Mouse (Mus musculus) myocyte (in vitro differentiated cells): ENCODE data around the gene Zfp266.

Experiments
- CEBPB ChIP-seq: IDR thresholded peaks from 2 replicates; pipeline ENCODE4 v1.6.1; 2011; ENCODE audit warnings: mild to moderate bottlenecking, moderate library complexity; ENCODE audit not compliant: poor library complexity, insufficient read depth, severe bottlenecking
- E2F4 ChIP-seq: IDR thresholded peaks from one replicate; pipeline ENCODE4 v1.6.1; 2011; ENCODE audit warnings: mild to moderate bottlenecking, control low read depth, moderate library complexity; ENCODE audit not compliant: insufficient read depth
- MAX ChIP-seq: IDR thresholded peaks from one replicate; pipeline ENCODE4 v1.6.1; 2011; ENCODE audit warnings: low read depth, mild to moderate bottlenecking, control low read depth
- POLR2A ChIP-seq: IDR thresholded peaks from one replicate; pipeline ENCODE4 v1.6.1; 2011; ENCODE audit warnings: low read depth, mild to moderate bottlenecking, control low read depth, moderate library complexity; ENCODE audit not compliant: insufficient read length
- TCF12 ChIP-seq: IDR thresholded peaks from one replicate; pipeline ENCODE4 v1.6.1; 2011; ENCODE audit warnings: mild to moderate bottlenecking, control low read depth; ENCODE audit not compliant: poor library complexity, insufficient read depth, severe bottlenecking

- TF ChIP-seq MAX, result no peak
- peak; percentile 37 for TF ChIP-seq POLR2A
- TF ChIP-seq TCF12, result peak; percentile 48
- TF ChIP-seq CEBPB, result no peak
- no peak for TF ChIP-seq E2F4
Measured at GRCm38 (mm10) chr9:20534326-20534926, 13.2 kb upstream of the Zfp266 start.
